Mouse (Mus musculus) mature B cell (primary cell): Measurements from ENCODE around the gene Akap6.

Experiments
- in situ Hi-C: fragments of 300-500 bp; cut with MboI; formaldehyde crosslinking; loops from 2 replicates; pipeline ENCODE4 v1.14.3; 2019

The Akap6 gene

GRCm38 (mm10) chr12:52847830-52848518 is 148.8 kb downstream of the Akap6 start:
- in situ Hi-C loops, result loop anchor here (25.0 kb wide), 2 partner anchors 336 to 836 kb away; partner anchors contain the start of genes Arhgap5 and Dtd2

- in situ Hi-C loops, result loop anchor here (25.0 kb wide), 2 partner anchors 336 to 836 kb away; partner anchors contain the start of genes Arhgap5 and Dtd2
These were observed 149.3 kb downstream of the Akap6 start for GRCm38 (mm10) chr12:52848519-52848855.

GRCm38 (mm10) chr12:52849297-52849696 is 150.1 kb downstream of the Akap6 start:
- in situ Hi-C loops, result loop anchor here (25.0 kb wide), 2 partner anchors 337 to 837 kb away; partner anchors contain the start of genes Arhgap5 and Dtd2

GRCm38 (mm10) chr12:52850332-52851036 is 151.3 kb downstream of the Akap6 start:
- in situ Hi-C loops, result no loop called here

- in situ Hi-C loops, result no loop called here
These were observed 152.0 kb downstream of the Akap6 start for GRCm38 (mm10) chr12:52851221-52851620.

GRCm38 (mm10) chr12:52854236-52854679 is 155.1 kb downstream of the Akap6 start:
- in situ Hi-C loops, result no loop called here

- in situ Hi-C loops, result no loop called here
These were observed 156.9 kb downstream of the Akap6 start for GRCm38 (mm10) chr12:52856104-52856503.

GRCm38 (mm10) chr12:52857306-52857705 is 158.1 kb downstream of the Akap6 start:
- in situ Hi-C loops, result no loop called here

GRCm38 (mm10) chr12:52861922-52862321 is 162.7 kb downstream of the Akap6 start:
- in situ Hi-C loops, result no loop called here

GRCm38 (mm10) chr12:52868000-52868624 is 168.9 kb downstream of the Akap6 start:
- in situ Hi-C loops, result no loop called here

GRCm38 (mm10) chr12:52871604-52872003 is 172.4 kb downstream of the Akap6 start:
- in situ Hi-C loops, result no loop called here

GRCm38 (mm10) chr12:52874332-52874923 is 175.2 kb downstream of the Akap6 start:
- in situ Hi-C loops, result no loop called here

- in situ Hi-C loops, result no loop called here
These were observed 176.9 kb downstream of the Akap6 start for GRCm38 (mm10) chr12:52876065-52876464.

- in situ Hi-C loops, result no loop called here
These were observed 178.0 kb downstream of the Akap6 start for GRCm38 (mm10) chr12:52876978-52877769.

- in situ Hi-C loops, result no loop called here
These were observed 180.1 kb downstream of the Akap6 start for GRCm38 (mm10) chr12:52879324-52879723.

GRCm38 (mm10) chr12:52892519-52892918 is 193.3 kb downstream of the Akap6 start:
- in situ Hi-C loops, result no loop called here

GRCm38 (mm10) chr12:52893656-52894405 is 194.6 kb downstream of the Akap6 start:
- in situ Hi-C loops, result no loop called here

- in situ Hi-C loops, result no loop called here
These were observed 196.7 kb downstream of the Akap6 start for GRCm38 (mm10) chr12:52895672-52896460.

GRCm38 (mm10) chr12:52896785-52897184 is 197.6 kb downstream of the Akap6 start:
- in situ Hi-C loops, result no loop called here

- in situ Hi-C loops, result no loop called here
These were observed 198.9 kb downstream of the Akap6 start for GRCm38 (mm10) chr12:52898130-52898529.
